Mouse (Mus musculus) megakaryocyte progenitor cell, adult 5-6 weeks (primary cell): Measurements from ENCODE around the gene Foxa1. TPM values are rescaled to one million over a fixed set of nuclear protein-coding genes. Genes with fewer than 3 reads are reported as not detected.

Source experiments
- ATAC-seq: replicated peaks from 2 replicates; pipeline ENCODE4 v1.8.0; 2016; ENCODE audit warnings: mild to moderate bottlenecking, moderate TSS enrichment, inconsistent platforms; ENCODE audit not compliant: poor library complexity
- total RNA-seq, 2 experiments: library from RNA; stranded (forward) in 1 of 2; stranded (reverse) in 1 of 2; fragments of 157-497, 149-512 nt in 1 of 2; fragments of 200-1000 nt in 1 of 2; gene quantifications; 2 replicates each; pipeline versions ENCODE4 v1.2.3 to v1.2.4; 2015 to 2017

The Foxa1 gene
- total RNA-seq, 2 experiments from 2014 or later: 0.47 TPM; not detected in 1

GRCm38 (mm10) chr12:57500246-57500645 is 46.5 kb downstream of the Foxa1 start:
- no peak for ATAC-seq

- ATAC-seq: no peak
Observed at GRCm38 (mm10) chr12:57496347-57497119, 50.2 kb downstream of the Foxa1 start.

Other genes starting within 250 kb of the Foxa1 start
- gene Ttc6, start 17.2 kb upstream of the Foxa1 start, total RNA-seq (2015): not detected in 2 replicates
- gene Ttc6, start 17.2 kb upstream of the Foxa1 start, total RNA-seq (2017): not detected in 2 replicates